Mouse (Mus musculus) G1E (cell line): ENCODE results near the gene Rspo3.

Experiments
- CTCF ChIP-seq: IDR thresholded peaks from 2 replicates; pipeline ENCODE4 v1.5.1; 2012; ENCODE audit warnings: low read depth, low read length, inconsistent platforms, mixed read lengths
- GATA1 ChIP-seq: IDR thresholded peaks from 2 replicates; pipeline ENCODE4 v1.6.1; 2012; ENCODE audit warnings: borderline replicate concordance, low read length, inconsistent platforms, mixed read lengths
- GATA2 ChIP-seq: IDR thresholded peaks from 2 replicates; pipeline ENCODE4 v1.6.1; 2012; ENCODE audit warnings: low read depth, low read length, inconsistent platforms, borderline replicate concordance

- TF ChIP-seq CTCF = no peak
- no peak for TF ChIP-seq GATA1
- TF ChIP-seq GATA2 = no peak
Observed at GRCm38 (mm10) chr10:29542982-29543381, 7.3 kb upstream of the Rspo3 start.
